Mouse (Mus musculus): ENCODE data around the gene Negr1. TPM values are rescaled to one million over a fixed set of nuclear protein-coding genes. Genes with fewer than 3 reads are reported as not detected.
A peak's percentile ranks its signal among the peaks of the same experiment; 100 is the strongest.

Negr1 gene
- polyA plus RNA-seq, 1 experiment from 2014 or later, result not detected

DNA sequence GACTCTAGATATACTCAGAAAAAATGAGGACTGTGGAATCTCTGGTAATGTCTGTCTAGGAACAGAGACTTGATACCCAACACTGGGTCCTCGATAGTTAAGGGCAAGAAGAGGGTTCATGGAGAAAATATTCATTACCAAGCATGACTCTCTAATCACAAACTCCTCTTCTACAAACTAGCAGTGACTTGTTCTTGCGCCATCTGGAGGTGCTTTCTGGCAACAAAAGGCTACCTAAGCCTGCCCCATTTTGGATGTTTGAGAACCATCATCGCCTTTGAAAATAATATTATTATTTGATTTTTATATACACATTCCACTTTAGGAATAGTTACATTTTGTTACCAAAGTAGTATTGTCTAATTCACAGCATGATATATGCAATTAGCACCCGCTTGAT is 637.1 kb downstream of the Negr1 start:
- TF ChIP-seq EP300 (IDR thresholded peaks at IDR 0.05; ENCODE audit: low read depth) (no peak), CTCF (IDR thresholded peaks at IDR 0.05; ENCODE audit: low read depth) (0 out of 2 replicates have a peak, but pooled peaks have one; percentile 9)
- no peak for ATAC-seq

DNA sequence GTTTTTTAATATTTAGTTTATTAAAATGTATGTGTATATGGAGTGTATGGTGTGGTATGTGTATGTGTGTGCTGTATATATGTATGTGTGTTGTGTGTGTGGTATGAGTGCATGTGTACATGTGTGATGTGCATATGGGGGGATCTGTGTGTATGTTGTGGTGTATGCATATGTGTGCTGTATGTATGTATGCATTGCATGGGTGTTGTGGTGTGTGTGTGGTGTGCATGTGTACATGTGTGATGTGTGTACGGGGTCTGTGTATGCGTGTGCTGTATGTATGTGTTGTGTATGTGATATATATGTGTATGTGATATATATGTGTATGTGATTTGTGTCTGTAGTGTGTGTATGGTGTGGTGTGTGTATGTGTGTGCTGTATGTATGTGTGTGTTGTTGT is 640.1 kb downstream of the Negr1 start:
- ATAC-seq (no peak), DNase-seq (no peak)
- Histone ChIP-seq H3K4me1 (ENCODE audit: insufficient read depth) (no peaks in the 10 kb centered on the region), H3K9me3 (ENCODE audit: low read length) (no peaks in the 10 kb centered on the region), H3K4me3 (ENCODE audit: low read depth, low read length) (no peak overlapping the region), H3K4me2 (ENCODE audit: low read depth, low read length) (no peak overlapping the region), H3K36me3 (replicated peaks; ENCODE audit: insufficient read depth, low read length) (no peaks in the 10 kb centered on the region), H3K27ac (ENCODE audit: low read depth) (no peak overlapping the region), H3K27me3 (ENCODE audit: insufficient read depth, low read length) (no peaks in the 10 kb centered on the region), H3K9ac (replicated peaks) (no peak overlapping the region)
- TF ChIP-seq CTCF (IDR thresholded peaks at IDR 0.05; ENCODE audit: low read depth), result no peak
- TF ChIP-seq EP300 (IDR thresholded peaks at IDR 0.05; ENCODE audit: low read depth), result no peak
- WGBS (ENCODE audit: insufficient replicate concordance), result 84% methylated on average over 2 of the region's 2 CpGs

More for the DNA sequence above, 637.1 kb downstream of the Negr1 start:
- no peaks in the 10 kb centered on the region for H3K4me1 ChIP-seq (ENCODE audit: insufficient read depth)
- no peaks in the 10 kb centered on the region for H3K36me3 ChIP-seq (replicated peaks; ENCODE audit: insufficient read depth, low read length)
- no peak overlapping the region for H3K4me3 ChIP-seq (ENCODE audit: low read depth, low read length)
- H3K9ac ChIP-seq (replicated peaks), result no peak overlapping the region
- no peak overlapping the region for H3K4me2 ChIP-seq (ENCODE audit: low read depth, low read length)
- no peak for DNase-seq
- H3K27me3 ChIP-seq (ENCODE audit: insufficient read depth, low read length), result no peaks in the 10 kb centered on the region
- no peak overlapping the region for H3K27ac ChIP-seq (ENCODE audit: low read depth)
- no peaks in the 10 kb centered on the region for H3K9me3 ChIP-seq (ENCODE audit: low read length)
- 69% methylated on average over 4 of the region's 4 CpGs for WGBS (ENCODE audit: insufficient replicate concordance)

DNA sequence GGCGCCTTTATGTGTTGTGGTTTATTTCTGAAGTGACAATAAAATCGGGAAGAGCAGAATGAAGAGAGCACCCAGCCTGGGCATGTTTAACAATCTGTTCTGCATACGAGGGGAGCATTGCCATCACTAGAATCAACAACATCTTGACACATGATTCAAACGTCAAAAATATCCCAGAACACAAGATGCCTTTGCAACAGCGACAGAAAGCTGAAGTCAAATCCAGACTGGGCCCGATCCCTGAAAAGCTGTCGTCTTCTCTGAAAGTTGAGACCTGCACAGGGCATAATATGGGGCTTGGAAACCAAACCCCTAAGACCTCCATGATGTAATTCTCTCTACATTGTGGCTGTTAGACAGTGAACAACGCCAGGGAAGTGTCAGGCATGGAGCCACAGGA is 642.0 kb downstream of the Negr1 start:
- 74% methylated on average over 8 of the region's 8 CpGs for WGBS (ENCODE audit: insufficient replicate concordance)
- no peak for ATAC-seq
- no peak for DNase-seq
- no peaks in the 10 kb centered on the region for H3K9me3 ChIP-seq (ENCODE audit: low read length)
- H3K27me3 ChIP-seq (ENCODE audit: insufficient read depth, low read length), result no peaks in the 10 kb centered on the region
- H3K4me1 ChIP-seq (ENCODE audit: insufficient read depth), result no peaks in the 10 kb centered on the region
- no peak overlapping the region for H3K4me2 ChIP-seq (ENCODE audit: low read depth, low read length)
- TF ChIP-seq CTCF (IDR thresholded peaks at IDR 0.05; ENCODE audit: low read depth), result no peak
- TF ChIP-seq EP300 (IDR thresholded peaks at IDR 0.05; ENCODE audit: low read depth), result no peak
- no peaks in the 10 kb centered on the region for H3K36me3 ChIP-seq (replicated peaks; ENCODE audit: insufficient read depth, low read length)
- no peak overlapping the region for H3K9ac ChIP-seq (replicated peaks)
- H3K4me3 ChIP-seq (ENCODE audit: low read depth, low read length), result no peak overlapping the region
- no peak overlapping the region for H3K27ac ChIP-seq (ENCODE audit: low read depth)

DNA sequence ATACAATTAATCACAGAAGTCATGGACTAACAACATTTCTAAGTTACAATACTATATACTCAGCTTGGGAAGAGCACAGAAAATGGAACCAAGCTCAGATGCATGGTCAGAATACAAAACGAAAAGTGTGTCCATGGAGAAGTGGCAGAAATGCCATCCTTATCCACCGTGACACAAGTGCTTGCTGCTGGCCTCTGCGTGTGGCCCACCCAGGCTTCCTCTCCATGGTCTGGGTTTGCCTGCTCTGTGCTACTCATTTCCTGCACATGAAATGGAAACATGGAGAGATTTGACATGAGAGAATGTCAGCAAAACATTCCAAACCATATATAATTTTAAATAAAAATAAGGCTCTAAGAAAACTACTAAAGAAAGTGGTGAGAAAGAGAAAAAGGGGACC is 645.2 kb downstream of the Negr1 start:
- WGBS (ENCODE audit: insufficient replicate concordance), result 59% methylated on average over 3 of the region's 3 CpGs

DNA sequence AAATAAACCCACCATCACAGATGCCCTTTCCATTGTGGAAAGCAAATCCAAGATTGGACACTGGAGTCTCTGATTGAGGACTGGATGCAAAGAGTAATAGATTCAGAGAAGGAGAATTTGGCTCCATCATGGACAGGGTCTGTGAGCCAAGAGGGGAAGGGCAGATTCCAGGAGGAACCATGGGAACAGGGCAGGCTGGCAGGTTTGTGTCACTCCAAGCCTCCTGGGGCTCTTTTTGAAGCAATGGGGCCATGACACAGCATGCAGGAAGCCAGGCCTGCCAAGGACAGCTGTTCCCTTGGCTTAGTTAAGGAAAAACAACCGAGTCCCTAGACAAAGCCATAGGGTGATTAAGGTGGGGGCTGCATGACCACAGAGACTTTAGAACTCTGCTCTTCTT is 647.4 kb downstream of the Negr1 start:
- Histone ChIP-seq H3K4me2 (ENCODE audit: low read depth, low read length) (no peak overlapping the region), H3K4me3 (ENCODE audit: low read depth, low read length) (no peak overlapping the region), H3K9ac (replicated peaks) (no peak overlapping the region), H3K36me3 (replicated peaks; ENCODE audit: insufficient read depth, low read length) (no peaks in the 10 kb centered on the region), H3K27ac (ENCODE audit: low read depth) (no peak overlapping the region), H3K4me1 (ENCODE audit: insufficient read depth) (no peaks in the 10 kb centered on the region), H3K9me3 (ENCODE audit: low read length) (no peaks in the 10 kb centered on the region), H3K27me3 (ENCODE audit: insufficient read depth, low read length) (no peaks in the 10 kb centered on the region)
- ATAC-seq, result no peak
- TF ChIP-seq EP300 (IDR thresholded peaks at IDR 0.05; ENCODE audit: low read depth), result no peak
- no peak for TF ChIP-seq CTCF (IDR thresholded peaks at IDR 0.05; ENCODE audit: low read depth)
- WGBS (ENCODE audit: insufficient replicate concordance), result 27% methylated on average over 1 of the region's 1 CpGs
- DNase-seq, result no peak

More for the DNA sequence above, 645.2 kb downstream of the Negr1 start:
- ATAC-seq (no peak), DNase-seq (no peak)
- no peaks in the 10 kb centered on the region for H3K4me1 ChIP-seq (ENCODE audit: insufficient read depth)
- H3K27ac ChIP-seq (ENCODE audit: low read depth), result no peak overlapping the region
- no peak overlapping the region for H3K9ac ChIP-seq (replicated peaks)
- no peaks in the 10 kb centered on the region for H3K36me3 ChIP-seq (replicated peaks; ENCODE audit: insufficient read depth, low read length)
- no peaks in the 10 kb centered on the region for H3K27me3 ChIP-seq (ENCODE audit: insufficient read depth, low read length)
- no peak for TF ChIP-seq CTCF (IDR thresholded peaks at IDR 0.05; ENCODE audit: low read depth)
- no peak for TF ChIP-seq EP300 (IDR thresholded peaks at IDR 0.05; ENCODE audit: low read depth)
- H3K9me3 ChIP-seq (ENCODE audit: low read length), result no peaks in the 10 kb centered on the region
- no peak overlapping the region for H3K4me2 ChIP-seq (ENCODE audit: low read depth, low read length)
- H3K4me3 ChIP-seq (ENCODE audit: low read depth, low read length), result no peak overlapping the region

DNA sequence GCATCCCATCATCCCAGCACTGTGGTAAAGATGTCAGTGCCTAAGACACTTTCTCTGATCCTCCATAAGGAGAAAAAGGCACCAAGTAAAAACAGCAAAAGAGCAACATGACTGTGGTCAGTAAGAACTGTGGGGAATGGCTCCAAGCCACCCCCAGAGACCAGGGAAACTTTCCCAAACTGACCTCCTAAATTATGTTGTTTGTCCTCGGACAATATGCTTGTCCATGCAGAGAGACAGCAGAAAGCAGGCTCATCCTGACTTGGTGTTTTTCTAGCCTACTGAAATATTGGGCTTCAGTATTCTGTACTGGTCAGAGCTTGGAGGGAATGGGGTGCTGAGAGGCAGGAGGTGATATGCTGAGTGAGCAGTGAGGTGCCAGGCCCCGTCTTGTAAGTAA is 647.8 kb downstream of the Negr1 start:
- no peaks in the 10 kb centered on the region for H3K9me3 ChIP-seq (ENCODE audit: low read length)
- H3K9ac ChIP-seq (replicated peaks), result no peak overlapping the region

More for the DNA sequence above, 647.8 kb downstream of the Negr1 start:
- no peak for ATAC-seq
- no peak overlapping the region for H3K4me2 ChIP-seq (ENCODE audit: low read depth, low read length)
- H3K4me1 ChIP-seq (ENCODE audit: insufficient read depth), result no peaks in the 10 kb centered on the region
- DNase-seq, result no peak
- H3K27me3 ChIP-seq (ENCODE audit: insufficient read depth, low read length), result no peaks in the 10 kb centered on the region
- H3K4me3 ChIP-seq (ENCODE audit: low read depth, low read length), result no peak overlapping the region
- no peaks in the 10 kb centered on the region for H3K36me3 ChIP-seq (replicated peaks; ENCODE audit: insufficient read depth, low read length)
- TF ChIP-seq EP300 (IDR thresholded peaks at IDR 0.05; ENCODE audit: low read depth), result no peak
- TF ChIP-seq CTCF (IDR thresholded peaks at IDR 0.05; ENCODE audit: low read depth), result no peak
- no peak overlapping the region for H3K27ac ChIP-seq (ENCODE audit: low read depth)
- 60% methylated on average over 2 of the region's 2 CpGs for WGBS (ENCODE audit: insufficient replicate concordance)

All from liver, postnatal 0 days (tissue).